Mouse (Mus musculus) forebrain, embryonic 13.5 days (tissue): Measurements from ENCODE around the gene Trim71. TPM values are rescaled to one million over a fixed set of nuclear protein-coding genes. Genes with fewer than 3 reads are reported as not detected.

ENCODE experiments used
- ATAC-seq: fragments of 200-750 bp; cut with Nextera tagmentation; 2 replicates; pipeline ENCODE4 v1.8.0; 2017
- H3K27ac ChIP-seq: fragments of 300-500 bp; sonication (generic); 2 replicates; pipeline ENCODE4 v1.5.1; 2015; ENCODE audit warnings: inconsistent platforms, mild to moderate bottlenecking, moderate library complexity
- H3K27me3 ChIP-seq: fragments of 300-500 bp; sonication (generic); 2 replicates; pipeline ENCODE4 v1.6.1; 2015; ENCODE audit warnings: mild to moderate bottlenecking, inconsistent platforms
- H3K36me3 ChIP-seq: fragments of 300-500 bp; sonication (generic); 2 replicates; pipeline ENCODE4 v1.6.1; 2015; ENCODE audit warnings: mild to moderate bottlenecking, inconsistent platforms; ENCODE audit not compliant: poor library complexity, severe bottlenecking
- H3K4me1 ChIP-seq: fragments of 300-500 bp; sonication (generic); 2 replicates; pipeline ENCODE4 v1.6.1; 2015; ENCODE audit warnings: inconsistent platforms
- H3K4me2 ChIP-seq: fragments of 300-500 bp; sonication (generic); 2 replicates; pipeline ENCODE4 v1.6.1; 2015; ENCODE audit warnings: inconsistent platforms, mild to moderate bottlenecking, moderate library complexity
- H3K4me3 ChIP-seq: fragments of 300-500 bp; sonication (generic); 2 replicates; pipeline ENCODE4 v1.5.1; 2015; ENCODE audit warnings: mild to moderate bottlenecking, inconsistent platforms
- H3K9ac ChIP-seq: fragments of 300-500 bp; sonication (generic); 2 replicates; pipeline ENCODE4 v1.6.1; 2015; ENCODE audit warnings: mild to moderate bottlenecking, inconsistent platforms
- H3K9me3 ChIP-seq: fragments of 300-500 bp; sonication (generic); replicated peaks from 2 replicates; pipeline ENCODE4 v1.6.1; 2016; ENCODE audit warnings: inconsistent platforms
- WGBS: fragments of 180-500 bp; shearing (Covaris S2); methylation state at CpG from one replicate; pipeline ENCODE4 v1.1.7; 2015; 5-methylcytosine and 5-hydroxymethylcytosine counted together
- polyA plus RNA-seq: library from polyadenylated mRNA; unstranded; fragments of >200 nt; fragmentation: Nextera tagmentation; extraction: Ambion mirVana; gene quantifications from 2 replicates; pipeline ENCODE4 v1.2.1, GENCODE M21; 2015

The Trim71 gene
- polyA plus RNA-seq, 1 experiment from 2014 or later: 0.14 TPM

DNA sequence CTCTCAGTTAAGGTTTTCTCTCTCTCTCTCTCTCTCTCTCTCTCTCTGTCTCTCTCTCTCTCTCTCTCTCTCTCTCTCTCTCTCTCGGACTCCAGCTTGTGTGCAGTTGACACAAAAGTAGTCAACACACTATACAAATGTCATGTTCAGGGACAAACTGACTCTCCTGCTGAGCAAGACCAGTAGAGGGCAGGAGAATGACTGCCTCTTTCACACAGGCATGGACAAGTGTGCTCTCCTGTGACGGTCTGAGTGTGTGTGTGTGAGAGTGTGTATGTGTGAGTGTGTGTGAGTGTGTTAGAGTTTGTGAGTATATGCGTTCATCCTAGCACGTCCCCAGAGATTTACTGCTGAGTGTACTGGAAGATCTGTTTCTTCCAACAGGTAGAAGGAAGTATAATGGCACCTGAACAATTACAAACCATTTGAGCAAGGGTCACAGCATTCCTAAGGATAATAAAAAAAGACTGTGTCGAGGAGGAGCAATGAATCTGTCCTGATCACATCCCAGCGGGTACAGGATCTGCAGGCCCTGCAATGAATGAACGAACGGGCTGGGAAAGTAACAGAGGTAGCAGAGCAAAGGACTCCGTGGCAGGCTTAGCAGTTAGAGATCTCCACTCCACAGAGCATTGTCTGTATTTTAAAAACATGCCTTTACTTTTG, 45.2 kb downstream of the Trim71 start:
- Histone ChIP-seq H3K27ac (no peak overlapping the region), H3K4me2 (no peak overlapping the region), H3K36me3 (peaks cover under 1% of the 10 kb centered on the region), H3K4me3 (no peak overlapping the region), H3K4me1 (no peaks in the 10 kb centered on the region), H3K27me3 (no peaks in the 10 kb centered on the region), H3K9ac (no peak overlapping the region), H3K9me3 (0 out of 2 replicates have a peak, but pooled peaks cover 3% of the 10 kb centered on the region)
- no peak for ATAC-seq
- 68% methylated on average over 9 of the region's 9 CpGs for WGBS

DNA sequence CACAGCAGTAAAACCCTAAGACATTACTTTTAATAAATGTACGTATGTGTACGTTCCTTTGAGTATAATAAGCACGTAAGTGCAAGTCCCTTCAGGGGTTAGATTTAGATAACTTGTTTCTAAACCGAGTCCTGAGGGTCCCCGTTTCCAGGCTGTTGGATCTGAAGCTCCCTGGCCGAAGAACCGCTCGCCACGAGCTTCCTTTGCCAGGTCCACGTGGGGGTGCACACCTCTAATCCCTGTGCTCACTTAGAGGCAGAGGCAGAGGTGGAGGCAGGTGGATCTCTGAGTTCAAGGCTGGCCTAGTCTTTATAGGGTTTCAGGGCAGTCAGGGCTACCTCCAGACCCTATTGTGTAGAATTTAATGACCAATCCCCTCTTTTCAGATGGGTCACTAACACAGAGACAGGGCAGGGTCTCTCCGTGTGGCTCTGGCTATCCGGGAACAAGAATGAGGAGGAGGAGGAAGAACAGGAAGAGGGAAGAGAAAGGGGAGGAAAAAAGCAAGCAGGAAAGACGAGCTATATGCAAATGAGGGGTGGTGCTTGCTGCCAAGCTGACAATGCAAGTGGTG, 46.2 kb downstream of the Trim71 start:
- Histone ChIP-seq H3K9ac (no peak overlapping the region), H3K4me3 (no peak overlapping the region), H3K9me3 (peaks cover 12% of the 10 kb centered on the region), H3K4me2 (no peak overlapping the region), H3K36me3 (peaks cover 10% of the 10 kb centered on the region), H3K4me1 (no peaks in the 10 kb centered on the region), H3K27ac (no peak overlapping the region), H3K27me3 (no peaks in the 10 kb centered on the region)
- ATAC-seq: no peak
- 84% methylated on average over 13 of the region's 13 CpGs for WGBS

DNA sequence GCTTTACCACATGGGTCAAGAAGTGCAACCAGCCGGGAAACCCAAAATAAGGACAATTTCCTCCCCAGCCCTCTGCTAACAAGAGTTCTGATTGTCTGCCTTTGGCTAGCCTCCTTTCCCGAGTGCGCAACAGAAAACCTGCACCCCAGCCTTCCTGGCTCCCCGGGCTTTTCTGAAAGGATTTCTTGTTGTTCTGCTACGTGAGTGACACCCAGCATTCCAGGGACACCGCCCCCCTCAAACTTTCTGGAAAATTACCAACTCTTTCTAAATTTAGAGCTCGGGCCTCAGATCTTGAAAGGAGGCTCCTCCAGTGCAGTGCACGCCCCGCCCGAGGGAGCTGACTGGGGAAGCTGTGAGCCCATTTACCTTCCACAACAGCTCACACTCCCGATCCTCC, 48.8 kb downstream of the Trim71 start, which contains the start of gene C130032M10Rik:
Gene C130032M10Rik, plus strand, starts transcription at position 334 of the 400 bp plus-strand sequence.
- Histone ChIP-seq H3K4me1 (no peaks in the 10 kb centered on the region), H3K36me3 (peaks cover 16% of the 10 kb centered on the region), H3K4me2 (no peak within 1 kb of the TSS), H3K27ac (no peak within 1 kb of the TSS), H3K4me3 (no peak within 1 kb of the TSS), H3K9ac (no peak within 1 kb of the TSS), H3K27me3 (no peaks in the 10 kb centered on the region), H3K9me3 (peaks cover 22% of the 10 kb centered on the region)
- WGBS: 80% methylated on average over 11 of the region's 11 CpGs
- no peak for ATAC-seq

DNA sequence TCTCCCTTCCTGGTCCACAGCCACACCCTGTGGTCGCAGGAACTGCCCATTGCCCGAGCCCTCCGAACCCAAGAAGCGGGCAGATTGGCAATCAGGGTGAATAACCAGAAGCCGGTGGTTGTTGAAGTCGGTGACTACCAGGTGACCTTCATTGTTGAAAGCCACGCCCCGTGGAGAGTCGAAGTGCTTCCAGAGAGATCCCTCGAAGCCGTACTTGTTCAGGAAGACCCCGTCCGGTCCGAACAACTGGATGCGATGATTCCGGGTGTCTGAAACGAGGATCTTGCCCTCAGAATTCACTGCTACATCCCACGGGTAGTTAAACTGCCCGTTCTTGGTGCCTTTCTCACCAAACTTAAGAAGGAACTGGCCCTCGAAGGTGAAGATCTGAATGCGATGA, 51.3 kb downstream of the Trim71 start:
- 95% methylated on average over 21 of the region's 21 CpGs for WGBS
- Histone ChIP-seq H3K4me1 (no peaks in the 10 kb centered on the region), H3K9me3 (peaks cover 22% of the 10 kb centered on the region), H3K27ac (no peak overlapping the region), H3K36me3 (peaks cover 16% of the 10 kb centered on the region), H3K4me3 (no peak overlapping the region), H3K9ac (no peak overlapping the region), H3K4me2 (no peak overlapping the region), H3K27me3 (no peaks in the 10 kb centered on the region)
- ATAC-seq: no peak

DNA sequence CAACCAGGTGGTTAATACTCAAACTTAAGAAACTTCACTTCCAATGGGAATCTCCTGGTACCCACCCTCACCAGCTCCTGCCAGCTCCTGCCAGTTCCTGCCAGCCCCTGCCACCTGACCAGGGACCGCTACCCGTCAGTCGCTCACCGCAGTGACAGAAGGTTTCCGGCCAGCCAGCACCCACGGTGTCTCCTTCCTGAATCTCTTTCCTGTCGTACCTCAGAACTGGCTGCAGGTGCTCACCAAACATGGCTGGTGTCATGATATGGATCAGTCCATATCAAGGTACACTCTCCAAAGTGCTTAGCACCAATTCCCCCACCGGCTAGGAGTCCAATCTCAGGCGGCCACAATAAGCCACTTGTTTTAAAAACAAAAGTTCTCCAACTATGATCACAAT, 54.4 kb downstream of the Trim71 start:
- ATAC-seq: no peak
- H3K4me1 ChIP-seq: no peaks in the 10 kb centered on the region
- H3K27ac ChIP-seq: no peak overlapping the region
- H3K4me2 ChIP-seq: no peak overlapping the region
- H3K36me3 ChIP-seq: peaks cover 16% of the 10 kb centered on the region
- WGBS: 99% methylated on average over 9 of the region's 9 CpGs
- H3K9ac ChIP-seq: no peak overlapping the region
- H3K9me3 ChIP-seq: peaks cover 22% of the 10 kb centered on the region
- no peak overlapping the region for H3K4me3 ChIP-seq
- no peaks in the 10 kb centered on the region for H3K27me3 ChIP-seq

DNA sequence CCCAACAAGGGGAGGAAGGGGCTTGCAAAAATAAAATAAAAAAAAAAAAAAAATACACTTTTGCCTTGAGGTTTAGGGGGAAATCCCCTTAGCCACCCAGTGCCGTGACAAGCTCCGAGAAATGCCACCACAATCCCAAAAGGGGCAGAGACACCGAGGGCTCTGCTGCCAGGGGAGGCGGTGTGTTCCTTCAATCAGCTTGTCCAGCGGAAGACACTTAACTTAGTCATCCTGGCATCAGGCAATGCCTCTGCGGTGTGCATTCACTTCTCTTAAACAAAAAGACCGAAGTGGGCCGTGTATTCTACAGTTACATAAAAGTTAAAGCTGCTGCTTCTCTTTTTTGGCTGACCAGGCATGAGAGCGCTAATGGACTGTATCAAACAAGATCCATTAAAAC, 56.7 kb downstream of the Trim71 start:
- H3K4me2 ChIP-seq: no peak overlapping the region
- H3K4me3 ChIP-seq: no peak overlapping the region
- no peaks in the 10 kb centered on the region for H3K36me3 ChIP-seq
- H3K27me3 ChIP-seq: no peaks in the 10 kb centered on the region
- H3K9me3 ChIP-seq: peaks cover 4% of the 10 kb centered on the region; the same call in 1 of the 2 replicates
- H3K27ac ChIP-seq: no peak overlapping the region
- H3K9ac ChIP-seq: no peak overlapping the region
- WGBS: 94% methylated on average over 9 of the region's 9 CpGs
- H3K4me1 ChIP-seq: no peaks in the 10 kb centered on the region
- no peak for ATAC-seq

DNA sequence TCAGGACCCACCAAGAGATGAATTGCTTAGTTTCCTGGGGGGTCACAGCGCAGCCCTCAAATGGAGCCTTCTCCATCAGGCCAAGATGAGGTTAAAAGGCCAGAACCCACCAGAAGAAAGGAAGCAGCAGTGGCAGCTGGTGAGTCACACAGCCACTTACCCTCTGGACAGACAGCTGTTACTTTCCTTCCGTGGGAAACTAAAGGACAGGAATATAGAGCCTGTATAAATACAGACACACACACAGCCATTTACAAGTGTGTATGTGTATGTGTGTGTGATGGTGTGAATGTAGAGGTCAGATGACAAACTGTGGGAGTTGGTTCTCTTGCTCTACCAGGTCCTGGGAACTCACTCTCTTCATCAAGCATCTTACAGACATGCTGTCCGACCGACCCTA, 57.6 kb downstream of the Trim71 start:
- Histone ChIP-seq H3K27me3 (no peaks in the 10 kb centered on the region), H3K4me2 (no peak overlapping the region), H3K9me3 (0 out of 2 replicates have a peak, but pooled peaks cover 4% of the 10 kb centered on the region), H3K36me3 (no peaks in the 10 kb centered on the region), H3K4me1 (no peaks in the 10 kb centered on the region), H3K9ac (no peak overlapping the region), H3K4me3 (no peak overlapping the region), H3K27ac (no peak overlapping the region)
- no peak for ATAC-seq
- WGBS: 89% methylated on average over 4 of the region's 4 CpGs

DNA sequence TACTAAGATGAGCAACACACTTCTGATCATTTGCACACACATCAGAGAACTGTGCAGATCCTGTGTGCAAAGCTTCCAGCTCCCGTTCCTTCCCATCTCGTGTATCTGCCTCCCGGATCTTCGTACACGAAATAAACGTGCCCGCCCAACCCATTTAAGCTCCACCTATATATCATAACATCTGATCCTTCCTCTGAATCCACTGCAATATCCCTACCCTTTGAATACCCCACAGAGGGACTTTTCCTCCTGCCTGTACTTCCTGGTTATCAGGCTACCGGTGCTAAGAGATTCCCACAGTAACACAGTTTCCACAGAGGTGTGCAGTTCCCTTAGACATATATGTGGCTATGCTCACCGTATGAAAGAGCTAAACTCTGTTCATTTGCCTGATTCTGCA, 59.4 kb downstream of the Trim71 start, which contains the start of gene Ccr4:
Gene Ccr4, minus strand, starts transcription at position 101 of the 400 bp plus-strand sequence.
- H3K36me3 ChIP-seq: no peaks in the 10 kb centered on the region
- H3K27me3 ChIP-seq: no peaks in the 10 kb centered on the region
- no peak within 1 kb of the TSS for H3K4me3 ChIP-seq
- no peak within 1 kb of the TSS for H3K9ac ChIP-seq
- no peaks in the 10 kb centered on the region for H3K4me1 ChIP-seq
- WGBS: 94% methylated on average over 9 of the region's 9 CpGs
- no peak within 1 kb of the TSS for H3K4me2 ChIP-seq
- no peak within 1 kb of the TSS for H3K27ac ChIP-seq
- no peaks in the 10 kb centered on the region for H3K9me3 ChIP-seq
- no peak for ATAC-seq

DNA sequence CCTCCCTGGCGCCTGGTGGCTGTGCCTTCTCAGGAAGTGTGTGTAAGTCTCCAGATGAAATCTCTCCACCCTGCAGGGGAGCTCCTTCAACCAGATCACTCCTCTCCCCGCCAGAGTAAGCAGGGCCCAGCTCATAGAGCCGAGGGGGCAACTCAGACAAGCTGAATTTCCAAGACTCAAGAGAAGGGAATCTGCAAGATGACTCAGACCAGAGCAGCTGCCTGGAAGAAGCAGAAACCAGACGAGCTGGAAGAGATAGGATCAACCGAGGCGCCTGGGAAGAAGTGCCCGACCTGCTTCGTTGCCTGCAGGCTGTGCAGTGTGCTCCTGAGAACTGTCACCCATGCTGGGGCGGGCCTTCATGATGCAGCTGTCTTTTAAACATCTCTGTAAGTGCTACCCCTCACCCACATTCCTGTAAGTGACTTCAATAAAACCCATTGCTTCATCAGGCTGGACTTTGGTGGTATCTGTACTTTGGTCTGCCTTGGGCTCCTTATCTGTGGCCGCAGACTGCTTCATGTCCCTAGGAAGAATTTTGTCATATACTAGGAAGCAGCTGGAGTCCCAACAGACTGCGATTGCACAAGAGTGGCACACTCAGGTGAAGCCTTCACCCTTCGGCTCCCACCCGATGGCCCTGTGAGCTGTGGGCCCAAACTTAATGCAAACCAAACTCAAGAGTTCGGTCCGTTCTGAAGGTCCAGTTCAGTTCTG, 61.3 kb downstream of the Trim71 start:
- Histone ChIP-seq H3K4me1 (no peaks in the 10 kb centered on the region), H3K27ac (no peak overlapping the region), H3K9me3 (no peaks in the 10 kb centered on the region), H3K27me3 (no peaks in the 10 kb centered on the region), H3K9ac (no peak overlapping the region), H3K36me3 (no peaks in the 10 kb centered on the region), H3K4me3 (no peak overlapping the region), H3K4me2 (no peak overlapping the region)
- ATAC-seq: no peak
- 73% methylated on average over 15 of the region's 15 CpGs for WGBS

DNA sequence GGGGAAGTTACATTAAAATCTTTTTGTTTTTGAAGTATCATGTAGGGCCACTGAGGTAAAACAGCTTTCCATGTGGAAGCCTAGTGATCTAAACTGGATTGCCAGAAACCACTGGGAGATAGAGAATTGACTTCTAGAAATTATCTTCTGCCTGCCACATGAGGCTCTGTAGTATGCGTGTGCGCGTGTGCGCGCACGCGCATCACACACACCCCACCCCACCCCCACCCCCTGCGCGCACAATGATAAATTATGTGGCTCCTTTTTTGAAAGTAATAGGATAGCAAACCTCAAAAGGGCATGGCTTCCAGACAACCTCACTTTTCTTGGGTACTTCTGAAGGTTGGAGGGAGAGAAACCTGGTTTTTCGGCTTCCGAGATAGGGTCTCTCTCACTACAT, 62.3 kb downstream of the Trim71 start:
- Histone ChIP-seq H3K27ac (no peak overlapping the region), H3K4me3 (no peak overlapping the region), H3K36me3 (no peaks in the 10 kb centered on the region), H3K9me3 (no peaks in the 10 kb centered on the region), H3K4me1 (no peaks in the 10 kb centered on the region), H3K27me3 (no peaks in the 10 kb centered on the region), H3K9ac (no peak overlapping the region), H3K4me2 (no peak overlapping the region)
- WGBS: 99% methylated on average over 11 of the region's 11 CpGs
- ATAC-seq: no peak

DNA sequence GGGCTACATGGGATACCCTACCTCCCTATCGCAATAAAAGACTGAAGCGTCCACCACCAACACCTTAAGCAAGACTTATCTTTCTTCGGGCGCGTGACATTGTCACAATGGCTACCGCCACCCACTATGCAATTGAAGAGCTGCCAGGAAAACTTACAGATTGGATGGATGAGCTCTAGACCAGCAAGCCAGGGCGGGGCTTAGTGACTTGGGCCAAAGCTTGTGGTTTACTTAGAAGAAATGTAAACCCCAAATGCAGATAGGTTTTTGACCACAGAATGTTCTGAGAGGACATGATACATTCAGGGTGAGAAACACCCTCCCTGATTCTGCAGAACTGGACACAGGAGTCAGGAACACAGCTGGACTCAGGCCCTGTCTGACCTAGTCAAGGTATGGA, 63.1 kb downstream of the Trim71 start:
- no peak overlapping the region for H3K27ac ChIP-seq
- H3K9me3 ChIP-seq: no peaks in the 10 kb centered on the region
- H3K4me3 ChIP-seq: no peak overlapping the region
- no peaks in the 10 kb centered on the region for H3K36me3 ChIP-seq
- WGBS: 91% methylated on average over 7 of the region's 7 CpGs
- no peaks in the 10 kb centered on the region for H3K27me3 ChIP-seq
- no peaks in the 10 kb centered on the region for H3K4me1 ChIP-seq
- no peak for ATAC-seq
- no peak overlapping the region for H3K4me2 ChIP-seq
- no peak overlapping the region for H3K9ac ChIP-seq

DNA sequence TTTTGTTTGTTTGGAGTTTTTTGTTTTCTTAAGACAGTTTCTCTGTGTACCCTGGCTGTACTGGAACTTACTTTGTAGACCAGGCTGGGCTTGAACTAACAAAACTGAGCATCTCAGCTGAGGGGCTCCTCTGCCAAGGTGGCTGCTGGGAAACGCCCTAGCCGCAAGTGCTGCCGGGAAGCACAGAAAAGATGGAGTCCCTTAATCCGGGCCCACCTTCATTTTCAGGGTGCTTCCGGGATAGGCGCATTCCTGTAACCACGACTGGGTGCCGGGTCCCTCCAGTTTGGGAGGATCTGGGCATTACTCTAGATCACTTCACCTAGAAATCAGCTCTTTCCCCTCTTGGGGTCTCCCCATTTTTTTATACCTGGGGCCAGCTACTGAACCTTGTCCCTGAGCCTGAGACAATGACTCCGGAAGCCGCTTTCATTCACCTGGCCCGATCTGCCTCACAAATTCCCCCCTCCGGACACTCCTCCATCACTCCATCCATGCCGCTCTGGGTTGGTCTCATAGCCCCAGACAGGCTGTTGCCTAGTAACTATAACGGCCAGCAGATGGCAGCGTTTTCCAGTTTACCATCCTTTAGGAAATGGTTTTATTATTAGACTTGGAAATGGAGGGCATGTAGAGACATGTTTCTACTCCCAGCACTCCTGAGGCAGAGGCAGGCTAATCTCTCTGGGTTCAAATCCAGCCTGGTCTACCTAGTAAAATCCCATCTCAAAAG, 64.2 kb downstream of the Trim71 start:
- H3K9me3 ChIP-seq: no peaks in the 10 kb centered on the region
- ATAC-seq: 0 out of 2 replicates have a peak, but pooled peaks have one; percentile 13

More for the DNA sequence above, 64.2 kb downstream of the Trim71 start:
- Histone ChIP-seq H3K27ac (no peak overlapping the region), H3K4me3 (no peak overlapping the region), H3K9ac (no peak overlapping the region), H3K36me3 (no peaks in the 10 kb centered on the region), H3K4me2 (peak overlapping the region; percentile 14; the same call in 1 of the 2 replicates), H3K4me1 (no peaks in the 10 kb centered on the region), H3K27me3 (no peaks in the 10 kb centered on the region)
- 24% methylated on average over 15 of the region's 15 CpGs for WGBS
